Mouse (Mus musculus) stomach, embryonic 16.5 days (tissue): ENCODE data around the gene Usp37. TPM values are rescaled to one million over a fixed set of nuclear protein-coding genes. Genes with fewer than 3 reads are reported as not detected.
"Not testable (repeated sequence)": the region's sequence is repeated elsewhere in the genome, so short reads cannot be mapped to it uniquely, and the experiment has no call there.

Source experiments
- ATAC-seq: fragments of 200-750 bp; cut with Nextera tagmentation; 2 replicates; pipeline ENCODE4 v1.8.0; 2017; ENCODE audit warnings: moderate number of reproducible peaks, moderate TSS enrichment; ENCODE audit not compliant: insufficient read depth, low FRiP score
- H3K27ac ChIP-seq: fragments of 300-500 bp; sonication (generic); 2 replicates; pipeline ENCODE4 v1.5.1; 2014; ENCODE audit warnings: low read length
- H3K27me3 ChIP-seq: fragments of 300-500 bp; sonication (generic); 2 replicates; pipeline ENCODE4 v1.6.1; 2014; ENCODE audit warnings: low read length, control low read depth, mixed read lengths; ENCODE audit not compliant: control insufficient read depth, insufficient read depth
- H3K36me3 ChIP-seq: fragments of 300-500 bp; sonication (generic); 2 replicates; pipeline ENCODE4 v1.6.1; 2014; ENCODE audit warnings: low read length; ENCODE audit not compliant: control insufficient read depth, insufficient read depth
- H3K4me1 ChIP-seq: fragments of 300-500 bp; sonication (generic); 2 replicates; pipeline ENCODE4 v1.6.1; 2014; ENCODE audit warnings: low read length, control low read depth, mixed read lengths; ENCODE audit not compliant: control insufficient read depth, insufficient read depth
- H3K4me2 ChIP-seq: fragments of 300-500 bp; sonication (generic); 2 replicates; pipeline ENCODE4 v1.6.1; 2014; ENCODE audit warnings: low read depth, low read length, mixed read lengths
- H3K4me3 ChIP-seq: fragments of 300-500 bp; sonication (generic); replicated peaks from 2 replicates; pipeline ENCODE4 v1.5.1; 2014; ENCODE audit warnings: mild to moderate bottlenecking, low read length
- H3K9ac ChIP-seq: fragments of 300-500 bp; sonication (generic); 2 replicates; pipeline ENCODE4 v1.6.1; 2014; ENCODE audit warnings: low read length
- H3K9me3 ChIP-seq: fragments of 300-500 bp; sonication (generic); replicated peaks from 2 replicates; pipeline ENCODE4 v1.6.1; 2016; ENCODE audit warnings: low read length, control low read depth; ENCODE audit not compliant: control insufficient read depth
- WGBS: fragments of 180-500 bp; shearing (Covaris S2); extraction: QIAGEN DNeasy Blood & Tissue Kit; methylation state at CpG from one replicate; pipeline ENCODE4 v1.1.7; 2014; 5-methylcytosine and 5-hydroxymethylcytosine counted together
- polyA plus RNA-seq: library from polyadenylated mRNA; unstranded; fragments of >200 nt; fragmentation: Nextera tagmentation; extraction: Ambion mirVana; gene quantifications from 2 replicates; pipeline ENCODE4 v1.2.1, GENCODE M21; 2015

The Usp37 gene
- polyA plus RNA-seq, 1 experiment from 2014 or later, result 27.0 TPM

DNA sequence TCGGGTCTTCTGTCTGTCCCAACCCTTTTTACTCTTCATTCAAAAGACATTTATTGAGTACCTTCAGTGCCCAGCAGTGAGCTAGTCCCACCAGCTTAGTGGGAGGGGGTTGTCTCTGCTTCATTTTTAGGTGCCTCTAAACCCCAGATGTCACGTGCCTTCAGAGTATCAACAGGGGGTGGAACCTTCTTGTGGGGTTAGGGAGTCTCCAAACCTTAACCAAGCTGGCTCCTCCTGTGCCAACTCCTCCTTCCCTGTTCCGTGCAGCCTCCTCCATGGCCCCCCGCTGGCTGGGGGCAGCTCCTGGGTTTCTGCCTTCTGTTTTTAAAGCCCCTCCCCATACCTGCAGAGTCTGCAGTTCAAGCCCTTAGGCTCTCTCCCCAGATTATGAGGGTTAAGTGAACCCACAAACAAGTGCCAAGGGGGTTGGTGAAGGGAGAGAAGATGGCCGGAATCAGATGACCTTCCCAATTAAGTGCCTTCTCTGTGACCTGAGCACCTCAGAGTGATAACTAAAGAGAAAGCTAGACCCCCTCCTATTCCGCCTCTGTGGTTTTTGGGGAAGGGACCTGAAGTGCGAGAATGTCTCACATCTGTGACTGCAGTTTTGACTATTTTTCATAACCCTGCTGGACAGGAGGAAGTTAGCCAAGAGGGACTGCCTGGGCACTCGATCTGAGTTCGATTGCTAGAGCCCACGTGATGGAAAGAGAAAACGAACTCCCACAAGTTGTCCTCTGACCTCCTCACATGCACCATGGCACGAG, 147.4 kb downstream of the Usp37 start:
- ATAC-seq, H3K9me3 ChIP-seq, H3K27me3 ChIP-seq: not testable (repeated sequence)
- Histone ChIP-seq H3K4me3 (peak overlapping the region; percentile 48), H3K9ac (peak overlapping the region; percentile 54), H3K4me1 (peaks cover 22% of the 10 kb centered on the region), H3K4me2 (peak overlapping the region; percentile 94), H3K27ac (peak overlapping the region; percentile 95), H3K36me3 (peaks cover 14% of the 10 kb centered on the region)
- WGBS, result 6% methylated on average over 11 of the region's 12 CpGs

DNA sequence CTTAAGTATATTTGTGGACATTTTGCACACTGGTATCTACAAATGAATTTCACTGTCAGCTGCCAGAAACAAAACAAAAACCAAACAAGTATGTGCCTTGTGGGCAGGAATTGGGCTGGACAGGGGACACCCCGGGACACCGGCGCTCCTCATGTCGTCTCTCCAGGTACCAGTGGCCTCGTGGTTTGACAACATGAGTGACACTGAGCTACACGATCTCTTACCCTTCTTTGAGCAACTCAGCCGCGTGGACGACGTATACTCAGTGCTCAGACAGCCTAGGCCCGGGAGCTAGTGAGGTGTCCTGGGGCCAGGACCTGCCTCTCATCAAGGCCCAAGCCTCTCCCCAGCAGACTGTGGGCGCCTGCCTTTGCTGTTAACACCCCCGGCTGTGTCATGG, 148.8 kb downstream of the Usp37 start:
- peaks cover 27% of the 10 kb centered on the region for H3K4me1 ChIP-seq
- peaks cover 14% of the 10 kb centered on the region for H3K36me3 ChIP-seq
- WGBS, result 81% methylated on average over 13 of the region's 13 CpGs
- no peaks in the 10 kb centered on the region for H3K27me3 ChIP-seq
- ATAC-seq, result no peak
- H3K9me3 ChIP-seq, result no peaks in the 10 kb centered on the region
- no peak overlapping the region for H3K9ac ChIP-seq
- H3K4me2 ChIP-seq, result no peak overlapping the region
- no peak overlapping the region for H3K27ac ChIP-seq
- no peak overlapping the region for H3K4me3 ChIP-seq

DNA sequence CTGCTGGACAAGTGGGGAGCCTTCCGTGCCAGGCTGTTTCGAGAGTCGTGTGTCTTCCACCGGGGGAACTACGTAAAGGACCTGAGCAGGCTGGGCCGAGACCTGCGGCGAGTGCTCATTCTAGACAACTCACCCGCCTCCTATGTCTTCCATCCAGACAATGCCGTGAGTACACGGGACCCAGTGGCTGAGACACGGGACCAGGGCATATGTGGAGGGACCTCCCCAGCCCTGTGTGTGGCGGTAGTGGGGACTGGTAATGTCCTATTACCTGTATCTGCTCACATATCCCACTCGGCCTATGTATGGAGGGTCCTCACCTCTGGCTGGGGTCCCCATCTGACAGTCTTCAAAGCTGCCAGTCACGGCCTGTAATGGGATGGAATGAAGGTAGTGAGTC, 149.2 kb downstream of the Usp37 start:
- Histone ChIP-seq H3K27ac (no peak overlapping the region), H3K4me3 (no peak overlapping the region), H3K9ac (no peak overlapping the region), H3K9me3 (no peaks in the 10 kb centered on the region), H3K27me3 (no peaks in the 10 kb centered on the region), H3K4me1 (peaks cover 31% of the 10 kb centered on the region), H3K4me2 (no peak overlapping the region), H3K36me3 (peaks cover 14% of the 10 kb centered on the region)
- ATAC-seq, result no peak
- 88% methylated on average over 15 of the region's 15 CpGs for WGBS

DNA sequence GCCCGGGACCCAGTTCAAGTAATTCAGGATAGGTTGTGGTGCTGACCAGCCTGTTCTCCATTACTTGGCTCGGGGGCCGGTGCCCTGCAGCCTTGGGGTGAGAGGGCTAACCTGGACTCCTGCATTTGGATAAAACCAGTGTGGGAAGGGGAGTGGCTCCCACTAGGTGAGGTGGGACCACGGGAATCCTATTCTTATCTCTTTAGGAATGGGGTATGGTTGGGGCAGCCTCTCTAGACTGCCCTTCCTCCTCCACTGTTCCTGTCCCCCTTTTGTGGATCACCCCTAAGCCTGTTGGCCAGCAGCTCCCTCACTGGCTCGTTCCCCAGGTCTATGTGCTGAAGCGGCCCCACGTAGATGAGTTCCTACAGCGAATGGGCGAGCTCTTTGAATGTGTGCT, 149.8 kb downstream of the Usp37 start:
- peaks cover 14% of the 10 kb centered on the region for H3K36me3 ChIP-seq
- H3K9me3 ChIP-seq, result no peaks in the 10 kb centered on the region
- ATAC-seq, result no peak
- H3K4me2 ChIP-seq, result no peak overlapping the region
- 87% methylated on average over 9 of the region's 9 CpGs for WGBS
- peaks cover 37% of the 10 kb centered on the region for H3K4me1 ChIP-seq
- no peak overlapping the region for H3K4me3 ChIP-seq
- no peak overlapping the region for H3K27ac ChIP-seq
- H3K9ac ChIP-seq, result 0 out of 2 replicates have a peak overlapping the region, but pooled peaks have one; percentile 16
- no peaks in the 10 kb centered on the region for H3K27me3 ChIP-seq

DNA sequence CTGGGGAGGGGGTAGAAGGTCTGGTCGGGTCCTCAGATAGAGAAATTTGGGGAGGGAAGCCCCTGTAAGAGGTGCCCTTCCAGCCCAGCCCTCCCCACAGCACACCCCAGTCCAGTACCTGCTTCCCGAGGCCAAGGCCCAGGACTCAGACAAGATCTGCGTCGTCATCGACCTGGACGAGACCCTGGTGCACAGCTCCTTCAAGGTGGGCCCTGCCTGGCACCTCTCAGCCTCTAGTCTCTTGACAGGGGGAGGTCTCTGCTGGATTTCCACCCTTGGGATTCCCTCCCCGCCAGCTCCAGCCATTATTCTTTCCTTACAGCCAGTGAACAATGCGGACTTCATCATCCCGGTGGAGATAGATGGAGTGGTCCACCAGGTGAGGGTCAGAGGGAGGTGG, 150.4 kb downstream of the Usp37 start:
- Histone ChIP-seq H3K9me3 (no peaks in the 10 kb centered on the region), H3K4me1 (peaks cover 39% of the 10 kb centered on the region), H3K36me3 (peaks cover 14% of the 10 kb centered on the region), H3K27ac (no peak overlapping the region), H3K9ac (peak overlapping the region; percentile 97; the same call in 1 of the 2 replicates), H3K27me3 (no peaks in the 10 kb centered on the region), H3K4me2 (peak overlapping the region; percentile 96; the same call in 1 of the 2 replicates), H3K4me3 (no peak overlapping the region)
- 83% methylated on average over 9 of the region's 9 CpGs for WGBS
- no peak for ATAC-seq

DNA sequence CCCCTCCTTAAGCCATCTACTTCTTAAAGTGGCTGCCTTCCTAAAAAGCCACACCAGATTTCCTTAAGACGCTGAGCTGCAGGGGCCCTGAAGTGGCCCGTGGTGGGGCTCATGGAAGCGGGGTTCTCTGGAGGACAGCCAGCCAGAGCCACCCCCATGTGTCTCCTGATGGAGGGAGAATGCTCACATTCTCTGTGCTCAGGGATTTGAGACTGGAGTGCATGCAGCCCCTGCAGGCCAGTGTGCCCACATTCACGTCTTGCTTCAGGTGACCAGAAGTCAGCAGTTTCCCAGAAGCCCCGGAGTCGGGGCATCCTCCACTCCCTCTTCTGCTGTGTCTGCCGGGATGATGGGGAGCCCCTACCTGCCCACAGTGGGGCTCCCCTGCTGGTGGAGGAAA, 151.1 kb downstream of the Usp37 start:
- H3K27ac ChIP-seq, result peak overlapping the region; percentile 99
- WGBS, result 40% methylated on average over 7 of the region's 7 CpGs
- H3K36me3 ChIP-seq, result peaks cover 14% of the 10 kb centered on the region
- H3K4me3 ChIP-seq, result peak overlapping the region; percentile 92
- H3K4me2 ChIP-seq, result peak overlapping the region; percentile 96
- H3K9ac ChIP-seq, result peak overlapping the region; percentile 97
- ATAC-seq, result no peak
- H3K27me3 ChIP-seq, result no peaks in the 10 kb centered on the region
- H3K4me1 ChIP-seq, result peaks cover 42% of the 10 kb centered on the region
- H3K9me3 ChIP-seq, result no peaks in the 10 kb centered on the region

DNA sequence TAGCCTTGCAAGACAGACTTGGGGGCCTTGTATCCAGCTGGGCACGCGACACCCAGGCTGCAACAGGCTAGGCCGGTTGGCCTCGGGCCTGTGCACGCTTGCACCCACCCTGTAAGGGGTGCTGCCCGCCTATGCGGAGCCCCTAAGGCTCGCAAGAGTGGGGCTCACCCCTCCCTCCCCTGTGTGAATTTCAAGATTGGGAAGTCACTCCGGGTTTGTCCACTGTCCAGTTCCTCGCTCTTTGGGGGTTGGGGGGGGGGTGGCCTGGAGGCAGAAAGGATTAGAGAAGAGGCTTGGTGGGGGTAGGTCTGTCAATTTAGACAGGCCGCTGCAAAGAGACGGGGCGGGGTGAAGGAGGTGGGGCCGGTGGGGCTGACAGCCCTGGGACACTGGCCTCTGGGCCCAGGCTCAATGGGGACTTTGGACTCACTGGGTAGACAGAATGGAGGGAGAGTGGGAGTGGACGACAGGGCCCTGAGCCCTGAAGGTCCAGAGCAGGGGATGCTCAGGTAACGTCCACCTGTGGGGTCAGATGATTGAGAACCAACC, 151.6 kb downstream of the Usp37 start:
- no peak for ATAC-seq
- no peaks in the 10 kb centered on the region for H3K9me3 ChIP-seq
- no peaks in the 10 kb centered on the region for H3K27me3 ChIP-seq
- 1% methylated on average over 16 of the region's 16 CpGs for WGBS
- peaks cover 14% of the 10 kb centered on the region for H3K36me3 ChIP-seq
- peak overlapping the region; percentile 97 for H3K9ac ChIP-seq
- H3K4me2 ChIP-seq, result peak overlapping the region; percentile 96
- H3K4me1 ChIP-seq, result peaks cover 47% of the 10 kb centered on the region
- H3K27ac ChIP-seq, result peak overlapping the region; percentile 99
- peak overlapping the region; percentile 92 for H3K4me3 ChIP-seq

DNA sequence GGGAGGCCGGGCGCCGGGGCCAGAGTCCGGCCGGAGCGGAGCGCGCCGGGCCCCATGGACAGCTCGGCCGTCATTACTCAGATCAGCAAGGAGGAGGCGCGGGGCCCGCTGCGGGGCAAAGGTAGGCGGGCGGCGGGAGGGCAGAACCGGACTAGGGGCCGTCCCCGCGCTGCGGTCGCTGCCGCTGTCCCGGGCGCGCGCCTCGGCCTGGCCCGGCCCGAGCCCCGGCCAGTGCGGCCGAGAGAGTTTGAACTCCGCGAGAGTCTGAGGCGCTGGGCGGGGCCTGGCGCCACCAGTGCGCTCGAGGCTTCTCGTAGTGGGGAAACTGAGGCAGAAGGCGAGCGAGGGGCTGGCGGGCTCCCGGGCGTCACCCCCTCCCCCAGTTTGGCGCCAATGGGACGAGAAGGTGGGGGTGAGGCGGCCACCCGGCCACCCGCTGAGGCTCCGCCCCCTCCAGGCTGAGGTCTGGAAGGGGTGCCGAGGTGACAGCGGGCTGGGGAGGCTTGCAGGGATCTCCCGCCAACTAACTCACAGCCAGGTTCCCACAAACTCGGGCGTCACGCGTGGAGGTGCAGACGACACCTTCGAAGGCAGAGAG, 152.1 kb downstream of the Usp37 start:
- peak overlapping the region; percentile 97 for H3K9ac ChIP-seq
- H3K9me3 ChIP-seq, result no peaks in the 10 kb centered on the region
- peaks cover 14% of the 10 kb centered on the region for H3K36me3 ChIP-seq
- no peaks in the 10 kb centered on the region for H3K27me3 ChIP-seq
- H3K27ac ChIP-seq, result peak overlapping the region; percentile 99
- peaks cover 50% of the 10 kb centered on the region for H3K4me1 ChIP-seq
- peak overlapping the region; percentile 96 for H3K4me2 ChIP-seq
- under 1% methylated on average over 63 of the region's 63 CpGs for whole genome bisulfite sequencing
- peak; percentile 26 for ATAC-seq
- peak overlapping the region; percentile 92 for H3K4me3 ChIP-seq
